ENCODE assay signal across 18 mouse cellular contexts in genomic region chr1:165655482-165655881, GRCm38 (mm10). TPM values are rescaled to one million over a fixed set of nuclear protein-coding genes. Genes with fewer than 3 reads are reported as not detected.
A peak's percentile ranks its signal among the peaks of the same experiment; 100 is the strongest.
DNase-seq lines count a peak whose midpoint lies in the region; ATAC-seq and TF ChIP-seq lines count a peak whose summit lies in the region.
"Had no signal": no experiment of that assay in that cellular context is flagged by ENCODE, and none has a peak within 500 bp of the region (broad histone marks: within the 10 kb centered on the region; RNA-seq: fewer than 3 reads in every experiment).

No protein-coding gene starts in this region.

- no peak for DNase-seq in heart, adult 9 months (ENCODE audit: low spot score in 2 of 2)
- DNase-seq in kidney, adult 8-10 months, result no peak
- no peak for DNase-seq in lung, adult 18-20 months
- DNase-seq in ES-E14 (ENCODE audit: low read depth, low spot score), result no peak
- no peak for DNase-seq in T-cell, adult 2 months (ENCODE audit: low spot score)
- DNase-seq: adrenal gland, adult 8-10 months; cerebellum, adult 9-10 months; right cerebral cortex, postnatal 14 days had no signal

- H3K36me3 ChIP-seq in heart, embryonic 13.5 days, result peaks cover 93% of the 10 kb centered on the region
- peaks cover 35% of the 10 kb centered on the region for H3K36me3 ChIP-seq in kidney, embryonic 16.5 days (ENCODE audit: insufficient read depth, low read length)
- peaks cover 10% of the 10 kb centered on the region; the same call in 1 of the 2 replicates for H3K36me3 ChIP-seq in lung, embryonic 15.5 days
- H3K36me3 ChIP-seq in ES-E14 (ENCODE audit: control insufficient read depth, insufficient read depth, low read length, poor library complexity, severe bottlenecking), result no peaks in the 10 kb centered on the region
- H3K36me3 ChIP-seq: hindbrain, embryonic 15.5 days; neural tube, embryonic 15.5 days had no signal

- H3K9ac ChIP-seq in heart, embryonic 13.5 days, result peak overlapping the region; percentile 54
- peak overlapping the region; percentile 32 for H3K9ac ChIP-seq in kidney, embryonic 16.5 days (replicated peaks; ENCODE audit: low read length)
- H3K9ac ChIP-seq in lung, embryonic 15.5 days, result no peak overlapping the region
- H3K9ac ChIP-seq in ES-E14 (ENCODE audit: insufficient read depth, low read depth, low read length, poor library complexity, severe bottlenecking), result peak overlapping the region; percentile 55; the same call in 1 of the 2 replicates
- H3K9ac ChIP-seq: hindbrain, embryonic 15.5 days; limb, embryonic 15.5 days; liver, postnatal 0 days; neural tube, embryonic 15.5 days had no signal

- no peaks in the 10 kb centered on the region for H3K27me3 ChIP-seq in heart, embryonic 13.5 days (replicated peaks)
- H3K27me3 ChIP-seq in kidney, embryonic 16.5 days (ENCODE audit: insufficient read depth, low read length), result no peaks in the 10 kb centered on the region
- H3K27me3 ChIP-seq in lung, embryonic 15.5 days, result no peaks in the 10 kb centered on the region
- H3K27me3 ChIP-seq: hindbrain, embryonic 15.5 days; limb, embryonic 15.5 days; neural tube, embryonic 15.5 days had no signal

- 0 out of 2 replicates have a peak, but pooled peaks have one; percentile 17 for ATAC-seq in heart, embryonic 13.5 days (ENCODE audit: extremely low read depth, insufficient number of reproducible peaks, low FRiP score, low TSS enrichment)
- no peak for ATAC-seq in kidney, embryonic 16.5 days (ENCODE audit: low FRiP score, low TSS enrichment)
- ATAC-seq in lung, embryonic 15.5 days (ENCODE audit: borderline replicate concordance, extremely low read depth, low FRiP score, low TSS enrichment), result peak; percentile 21; the same call in 1 of the 2 replicates
- ATAC-seq: intestine, postnatal 0 days; midbrain, embryonic 16.5 days had no signal

- in situ Hi-C loops in ES-E14 (cut with MboI; ENCODE audit: low sequenced_read_pairs in 2 of 2, unreplicated experiment in 2 of 2), result no loop called here

- no peaks in the 10 kb centered on the region for H3K9me3 ChIP-seq in heart, embryonic 13.5 days
- no peaks in the 10 kb centered on the region for H3K9me3 ChIP-seq in kidney, embryonic 16.5 days (ENCODE audit: low read length)
- no peaks in the 10 kb centered on the region for H3K9me3 ChIP-seq in lung, embryonic 15.5 days
- no peaks in the 10 kb centered on the region for H3K9me3 ChIP-seq in ES-E14 (ENCODE audit: control insufficient read depth, insufficient read depth, low read depth, low read length)
- H3K9me3 ChIP-seq: embryonic facial prominence, embryonic 10.5 days; hindbrain, embryonic 15.5 days; limb, embryonic 15.5 days; neural tube, embryonic 15.5 days had no signal

- H3K4me2 ChIP-seq in heart, embryonic 13.5 days, result no peak overlapping the region
- H3K4me2 ChIP-seq in kidney, embryonic 16.5 days (replicated peaks; ENCODE audit: low read depth, low read length), result no peak overlapping the region
- no peak overlapping the region for H3K4me2 ChIP-seq in lung, embryonic 15.5 days
- H3K4me2 ChIP-seq: hindbrain, embryonic 15.5 days; limb, embryonic 15.5 days; neural tube, embryonic 15.5 days had no signal

- peaks cover 40% of the 10 kb centered on the region for H3K4me1 ChIP-seq in heart, embryonic 13.5 days
- H3K4me1 ChIP-seq in kidney, embryonic 16.5 days (ENCODE audit: insufficient read depth, low read length), result 0 out of 2 replicates have a peak, but pooled peaks cover 11% of the 10 kb centered on the region
- peaks cover 9% of the 10 kb centered on the region; the same call in 1 of the 2 replicates for H3K4me1 ChIP-seq in lung, embryonic 15.5 days
- H3K4me1 ChIP-seq in ES-E14 (ENCODE audit: control insufficient read depth in 2 of 2, insufficient read depth in 2 of 2, low read length in 2 of 2, poor library complexity in 1 of 2), result peaks cover 2 to 11% of the 10 kb centered on the region in 2 experiments; a peak in 2 of 4 replicates
- H3K4me1 ChIP-seq: hindbrain, embryonic 15.5 days; neural tube, embryonic 15.5 days had no signal

- no peak overlapping the region for H3K4me3 ChIP-seq in heart, embryonic 13.5 days
- H3K4me3 ChIP-seq in kidney, embryonic 16.5 days (ENCODE audit: low read length), result no peak overlapping the region
- no peak overlapping the region for H3K4me3 ChIP-seq in lung, embryonic 15.5 days
- peak overlapping the region; percentile 30 to 55; a peak in 3 of 4 replicates for H3K4me3 ChIP-seq in ES-E14 (ENCODE audit: insufficient read depth in 1 of 2, low read depth in 1 of 2, low read length in 2 of 2, poor library complexity in 1 of 2, severe bottlenecking in 1 of 2)
- H3K4me3 ChIP-seq: embryonic facial prominence, embryonic 10.5 days; hindbrain, embryonic 15.5 days; limb, embryonic 15.5 days; neural tube, embryonic 15.5 days had no signal

- H3K27ac ChIP-seq in heart, embryonic 13.5 days (replicated peaks), result peak overlapping the region; percentile 74
- peak overlapping the region; percentile 27; the same call in 1 of the 2 replicates for H3K27ac ChIP-seq in kidney, embryonic 16.5 days (ENCODE audit: low read length)
- no peak overlapping the region for H3K27ac ChIP-seq in lung, embryonic 15.5 days
- no peak overlapping the region for H3K27ac ChIP-seq in ES-E14 (ENCODE audit: insufficient read depth, low read depth, low read length, poor library complexity, severe bottlenecking)
- H3K27ac ChIP-seq: embryonic facial prominence, embryonic 10.5 days; hindbrain, embryonic 15.5 days; limb, embryonic 15.5 days; neural tube, embryonic 15.5 days had no signal

- WGBS in heart, embryonic 13.5 days, result 29% methylated on average over 14 of the region's 14 CpGs
- 73% methylated on average over 14 of the region's 14 CpGs for WGBS in kidney, embryonic 16.5 days
- WGBS in lung, embryonic 15.5 days, result 47% methylated on average over 14 of the region's 14 CpGs

TF ChIP-seq in ES-E14, 5 proteins besides CTCF, POLR2A, EP300 and RAD21:
- TF ChIP-seq ZC3H11A (IDR thresholded peaks at IDR 0.05; ENCODE audit: borderline replicate concordance, low read depth, low read length) (no peak), HCFC1 (IDR thresholded peaks at IDR 0.05; ENCODE audit: borderline replicate concordance, insufficient read depth, low read length) (no peak), CHD2 (IDR thresholded peaks at IDR 0.05; ENCODE audit: low read depth, low read length) (no peak), ZNF384 (IDR thresholded peaks at IDR 0.05; ENCODE audit: low read depth, low read length) (no peak), MAFK (IDR thresholded peaks at IDR 0.05; ENCODE audit: insufficient read depth, low read depth, low read length) (no peak)

RNA-seq across cellular contexts. Expression of gene Mpzl1, which starts 21.1 kb away (rescaled TPM):
- 106 and 116 TPM in 2 replicates for polyA plus RNA-seq in heart, embryonic 13.5 days (2015; fragmentation: Nextera tagmentation; extraction: Ambion mirVana)
- polyA plus RNA-seq in kidney, embryonic 16.5 days (2015; fragmentation: Nextera tagmentation; extraction: Ambion mirVana), result 221 and 236 TPM in 2 replicates
- polyA plus RNA-seq in lung, embryonic 15.5 days (2015; fragmentation: Nextera tagmentation; extraction: Ambion mirVana), result 193 and 203 TPM in 2 replicates
- 52.0 and 60.1 TPM in 2 replicates for total RNA-seq in ES-E14 (2012; rRNA removed)

RNA-seq across cellular contexts. Expression of gene Rcsd1, which starts 54.1 kb away (rescaled TPM):
- polyA plus RNA-seq in heart, embryonic 13.5 days (2015; fragmentation: Nextera tagmentation; extraction: Ambion mirVana), result 83.9 and 95.4 TPM in 2 replicates
- polyA plus RNA-seq in kidney, embryonic 16.5 days (2015; fragmentation: Nextera tagmentation; extraction: Ambion mirVana), result 54.9 and 61.4 TPM in 2 replicates
- 37.8 and 42.8 TPM in 2 replicates for polyA plus RNA-seq in lung, embryonic 15.5 days (2015; fragmentation: Nextera tagmentation; extraction: Ambion mirVana)
- 1.5 and 5.4 TPM in 2 replicates for total RNA-seq in ES-E14 (2012; rRNA removed)

Comparison
In these comparisons a context has a peak if more than half of its experiments do, and no peak if none do; other contexts are left out.
1. H3K27ac ChIP-seq: peak in heart, embryonic 13.5 days (single experiment) and kidney, embryonic 16.5 days (single experiment); none in lung, embryonic 15.5 days (single experiment) and ES-E14 (single experiment).
2. H3K4me3 ChIP-seq: peak in ES-E14 (2 of 2); none in heart, embryonic 13.5 days (single experiment), kidney, embryonic 16.5 days (single experiment) and lung, embryonic 15.5 days (single experiment).